Mouse (Mus musculus): ENCODE data around the gene Ntm. TPM values are rescaled to one million over a fixed set of nuclear protein-coding genes. Genes with fewer than 3 reads are reported as not detected.

Ntm gene
- polyA plus RNA-seq, 1 experiment from 2014 or later: 51.8 TPM

DNA sequence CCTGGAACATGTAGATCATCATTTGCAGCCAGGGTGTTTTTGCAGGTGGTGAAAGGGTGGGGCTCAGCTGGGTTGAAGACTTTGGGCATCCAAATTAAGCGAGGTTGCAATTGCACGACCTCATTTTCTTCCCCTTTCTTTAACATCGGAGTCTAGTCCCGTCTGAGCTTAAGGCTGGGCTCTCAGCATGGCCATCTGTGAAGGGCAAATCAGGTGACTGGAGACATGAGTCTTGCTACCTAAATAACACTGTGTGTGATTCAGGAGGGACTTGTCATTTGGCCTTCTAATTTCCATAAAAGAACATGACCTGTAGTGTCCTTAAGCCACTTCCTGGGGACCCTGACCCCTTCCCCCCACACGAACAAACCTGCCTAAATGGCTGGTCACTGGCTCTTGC lies 394.4 kb downstream of the Ntm start:
- Histone ChIP-seq H3K27ac (ENCODE audit: poor library complexity, severe bottlenecking) (no peak overlapping the region), H3K4me3 (no peak overlapping the region)
- ATAC-seq (ENCODE audit: insufficient number of reproducible peaks, low FRiP score): no peak

DNA sequence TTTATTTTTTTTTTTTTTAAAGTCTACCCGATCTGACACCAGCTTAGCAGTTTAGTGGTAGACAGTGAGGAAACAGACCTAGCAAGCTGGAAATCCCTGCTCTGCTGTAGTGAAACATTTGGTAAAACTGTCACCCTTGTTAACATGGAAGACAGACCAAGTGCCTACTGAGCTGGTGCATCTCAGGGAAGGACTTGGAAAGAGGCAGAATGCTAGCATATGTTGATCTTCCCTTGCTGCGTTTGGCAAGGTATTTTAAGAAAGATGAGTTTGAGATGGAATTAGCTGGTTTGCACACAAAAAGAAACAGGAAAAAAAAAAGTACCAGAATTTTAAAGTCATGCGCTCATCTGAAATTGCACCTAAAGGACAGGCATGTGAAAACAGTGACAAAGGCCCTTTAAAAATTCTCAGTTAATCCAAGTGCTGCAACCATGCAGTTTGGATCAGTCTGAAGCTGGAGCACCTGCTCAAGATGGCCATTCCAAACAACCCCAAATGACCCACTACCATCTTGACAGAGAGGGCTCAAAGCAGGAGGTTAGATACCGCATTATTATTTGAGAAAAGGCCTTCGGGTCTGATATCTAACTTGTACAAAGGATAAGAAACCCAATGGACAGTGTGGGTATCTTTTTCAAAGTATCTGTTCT lies 400.4 kb downstream of the Ntm start:
- no peak overlapping the region for H3K4me3 ChIP-seq
- H3K36me3 ChIP-seq: no peaks in the 10 kb centered on the region
- no peak overlapping the region for H3K4me2 ChIP-seq
- no peak overlapping the region for H3K9ac ChIP-seq
- H3K27me3 ChIP-seq (replicated peaks): no peaks in the 10 kb centered on the region
- ATAC-seq (ENCODE audit: insufficient number of reproducible peaks, low FRiP score): no peak
- H3K4me1 ChIP-seq (replicated peaks): peaks cover 4% of the 10 kb centered on the region; the same call in 1 of the 2 replicates
- no peaks in the 10 kb centered on the region for H3K9me3 ChIP-seq (replicated peaks)
- WGBS: 79% methylated on average over 5 of the region's 5 CpGs
- H3K27ac ChIP-seq (ENCODE audit: poor library complexity, severe bottlenecking): no peak overlapping the region

More for the DNA sequence above, 394.4 kb downstream of the Ntm start:
- no peaks in the 10 kb centered on the region for H3K36me3 ChIP-seq
- H3K4me1 ChIP-seq (replicated peaks): peaks cover 4% of the 10 kb centered on the region; the same call in 1 of the 2 replicates
- no peak overlapping the region for H3K4me2 ChIP-seq
- no peaks in the 10 kb centered on the region for H3K27me3 ChIP-seq (replicated peaks)
- H3K9ac ChIP-seq: no peak overlapping the region
- H3K9me3 ChIP-seq (replicated peaks): no peaks in the 10 kb centered on the region
- WGBS: 68% methylated on average over 5 of the region's 5 CpGs

DNA sequence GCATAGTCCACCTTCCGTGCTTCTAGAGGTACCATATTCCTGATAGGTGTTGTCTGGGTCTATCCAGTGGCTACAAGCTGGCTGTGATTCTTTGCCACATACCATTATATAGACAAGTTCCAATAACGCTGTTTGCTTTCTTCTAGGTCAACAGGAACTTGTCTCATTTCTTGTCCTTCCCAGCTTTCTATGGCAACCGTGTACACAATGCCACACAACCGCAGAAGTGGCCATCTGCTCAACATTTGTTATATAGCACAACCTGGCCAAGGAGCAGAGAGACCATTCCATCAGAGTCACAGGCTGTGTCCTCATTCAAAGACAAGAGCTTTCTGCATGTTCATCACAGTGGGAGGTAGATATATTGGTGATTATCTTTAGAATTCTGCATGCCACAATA lies 404.0 kb downstream of the Ntm start:
- no peaks in the 10 kb centered on the region for H3K9me3 ChIP-seq (replicated peaks)
- WGBS: 83% methylated on average over 4 of the region's 4 CpGs
- no peak overlapping the region for H3K9ac ChIP-seq
- H3K4me3 ChIP-seq: no peak overlapping the region
- no peak overlapping the region for H3K27ac ChIP-seq (ENCODE audit: poor library complexity, severe bottlenecking)
- H3K4me2 ChIP-seq: no peak overlapping the region
- H3K36me3 ChIP-seq: no peaks in the 10 kb centered on the region
- H3K27me3 ChIP-seq (replicated peaks): no peaks in the 10 kb centered on the region
- peaks cover 2% of the 10 kb centered on the region; the same call in 1 of the 2 replicates for H3K4me1 ChIP-seq (replicated peaks)
- ATAC-seq (ENCODE audit: insufficient number of reproducible peaks, low FRiP score): no peak

DNA sequence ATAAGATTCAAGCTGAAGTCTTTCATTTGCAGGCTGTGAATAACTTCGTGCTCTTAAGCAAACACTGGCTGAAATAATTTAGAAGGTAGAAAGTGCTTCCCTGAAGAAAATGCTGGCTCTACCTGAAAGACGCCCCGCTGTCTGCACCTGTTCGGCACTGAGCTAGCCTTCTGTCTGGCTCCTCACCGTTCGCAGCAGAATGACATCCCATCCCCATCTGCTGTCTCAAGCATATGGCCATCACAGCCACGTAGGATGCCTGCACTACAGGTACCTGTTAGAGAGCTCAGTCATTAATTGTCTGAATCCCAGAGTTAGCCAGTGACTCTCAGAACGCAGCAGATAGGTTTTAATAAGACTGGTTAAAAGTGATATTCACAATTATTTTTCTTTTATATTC lies 412.4 kb downstream of the Ntm start:
- WGBS: 84% methylated on average over 8 of the region's 8 CpGs
- no peak overlapping the region for H3K4me3 ChIP-seq
- no peak overlapping the region for H3K27ac ChIP-seq (ENCODE audit: poor library complexity, severe bottlenecking)
- no peak overlapping the region for H3K4me2 ChIP-seq
- H3K4me1 ChIP-seq (replicated peaks): no peaks in the 10 kb centered on the region
- no peaks in the 10 kb centered on the region for H3K27me3 ChIP-seq (replicated peaks)
- no peaks in the 10 kb centered on the region for H3K36me3 ChIP-seq
- H3K9me3 ChIP-seq (replicated peaks): no peaks in the 10 kb centered on the region
- no peak for ATAC-seq (ENCODE audit: insufficient number of reproducible peaks, low FRiP score)
- H3K9ac ChIP-seq: no peak overlapping the region

DNA sequence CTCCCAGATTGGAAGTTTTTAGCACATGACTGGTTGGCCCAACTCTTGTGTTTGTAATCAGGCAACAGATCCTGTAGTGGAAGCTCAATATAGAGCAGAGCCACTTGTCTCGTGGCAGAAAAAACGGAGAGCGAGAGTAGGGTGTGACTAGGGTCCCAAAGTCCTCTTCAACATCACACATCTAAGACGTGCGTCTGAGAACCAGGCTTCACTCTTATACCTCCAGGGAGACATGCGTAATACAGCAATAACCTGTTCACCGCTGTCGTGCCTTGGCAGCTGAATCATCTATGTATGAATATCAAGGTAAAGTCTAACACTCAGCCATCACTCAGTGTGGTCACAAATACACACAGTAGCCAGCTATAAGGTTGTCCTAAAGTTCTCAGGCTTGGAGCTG lies 412.8 kb downstream of the Ntm start:
- Histone ChIP-seq H3K4me2 (no peak overlapping the region), H3K27me3 (replicated peaks) (no peaks in the 10 kb centered on the region), H3K36me3 (no peaks in the 10 kb centered on the region), H3K9ac (no peak overlapping the region), H3K27ac (ENCODE audit: poor library complexity, severe bottlenecking) (no peak overlapping the region), H3K9me3 (replicated peaks) (no peaks in the 10 kb centered on the region), H3K4me3 (no peak overlapping the region), H3K4me1 (replicated peaks) (no peaks in the 10 kb centered on the region)
- ATAC-seq (ENCODE audit: insufficient number of reproducible peaks, low FRiP score): no peak
- 81% methylated on average over 8 of the region's 8 CpGs for WGBS

DNA sequence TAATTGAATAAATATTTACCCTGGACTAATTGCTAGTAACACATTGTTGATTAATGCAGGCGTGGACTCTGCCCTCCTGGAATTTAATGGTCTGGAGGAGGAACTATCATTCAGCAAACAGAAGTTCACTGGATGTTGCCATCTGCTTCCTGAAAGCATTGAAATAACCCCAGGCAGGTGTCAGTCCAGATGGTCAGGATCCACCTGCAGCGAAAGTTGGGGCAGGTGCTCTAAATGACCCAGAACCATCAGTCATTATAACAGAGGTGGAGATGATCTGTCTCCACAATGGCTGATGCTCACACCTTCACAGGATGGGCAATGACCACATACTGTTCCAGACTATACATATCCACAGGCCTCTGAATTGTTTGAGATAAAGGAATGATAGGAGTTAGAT lies 426.5 kb downstream of the Ntm start:
- Histone ChIP-seq H3K9ac (no peak overlapping the region), H3K4me2 (no peak overlapping the region), H3K4me3 (no peak overlapping the region), H3K36me3 (no peaks in the 10 kb centered on the region), H3K27ac (ENCODE audit: poor library complexity, severe bottlenecking) (no peak overlapping the region), H3K27me3 (replicated peaks) (no peaks in the 10 kb centered on the region), H3K4me1 (replicated peaks) (no peaks in the 10 kb centered on the region), H3K9me3 (replicated peaks) (no peaks in the 10 kb centered on the region)
- ATAC-seq (ENCODE audit: insufficient number of reproducible peaks, low FRiP score): no peak
- 79% methylated on average over 2 of the region's 2 CpGs for WGBS

DNA sequence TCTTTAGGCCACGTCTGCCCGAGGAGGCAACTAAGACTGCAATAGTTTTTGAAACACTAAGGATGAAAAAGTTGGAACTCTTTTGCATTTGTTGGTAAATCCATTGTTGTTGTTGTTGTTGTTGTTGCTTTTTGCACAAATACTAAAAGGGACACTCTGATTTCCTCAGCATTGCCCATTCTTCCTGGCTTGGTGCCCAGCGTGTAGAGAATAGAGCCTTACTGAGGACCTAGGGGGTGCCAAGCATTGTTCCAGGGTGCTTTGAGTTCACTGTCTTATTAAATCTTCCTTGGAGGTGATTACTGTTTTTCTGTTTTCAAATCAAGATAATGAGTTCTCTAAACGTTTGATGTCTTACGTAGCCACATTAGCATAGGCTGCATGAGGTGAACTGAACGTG lies 428.2 kb downstream of the Ntm start:
- ATAC-seq (ENCODE audit: insufficient number of reproducible peaks, low FRiP score): no peak
- no peaks in the 10 kb centered on the region for H3K4me1 ChIP-seq (replicated peaks)
- WGBS: 76% methylated on average over 6 of the region's 6 CpGs
- H3K4me2 ChIP-seq: no peak overlapping the region
- no peak overlapping the region for H3K4me3 ChIP-seq
- no peaks in the 10 kb centered on the region for H3K27me3 ChIP-seq (replicated peaks)
- no peaks in the 10 kb centered on the region for H3K9me3 ChIP-seq (replicated peaks)
- H3K27ac ChIP-seq (ENCODE audit: poor library complexity, severe bottlenecking): no peak overlapping the region
- H3K9ac ChIP-seq: no peak overlapping the region
- no peaks in the 10 kb centered on the region for H3K36me3 ChIP-seq

DNA sequence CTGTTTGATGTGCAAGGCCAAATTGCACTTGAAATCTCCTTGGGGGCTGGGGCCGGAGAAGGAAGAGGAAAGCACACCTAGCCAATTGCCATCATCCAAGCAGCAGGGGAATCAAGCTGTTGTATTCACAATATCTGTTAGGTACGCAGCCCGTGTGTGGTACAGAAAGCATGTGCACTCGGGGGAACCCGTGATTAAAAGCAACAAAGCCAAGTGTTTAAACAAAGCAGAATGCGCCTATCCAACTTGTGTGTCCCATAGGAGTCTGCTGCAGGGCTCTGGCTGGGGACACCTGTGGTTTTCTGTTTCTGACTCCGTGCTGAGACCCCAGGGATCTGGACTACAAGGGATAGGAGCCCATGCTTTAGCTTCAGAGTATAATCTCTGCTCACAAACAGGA lies 428.6 kb downstream of the Ntm start:
- Histone ChIP-seq H3K27ac (ENCODE audit: poor library complexity, severe bottlenecking) (no peak overlapping the region), H3K4me1 (replicated peaks) (no peaks in the 10 kb centered on the region), H3K27me3 (replicated peaks) (no peaks in the 10 kb centered on the region), H3K4me2 (no peak overlapping the region), H3K4me3 (no peak overlapping the region), H3K36me3 (no peaks in the 10 kb centered on the region), H3K9ac (no peak overlapping the region), H3K9me3 (replicated peaks) (no peaks in the 10 kb centered on the region)
- ATAC-seq (ENCODE audit: insufficient number of reproducible peaks, low FRiP score): no peak
- 69% methylated on average over 7 of the region's 7 CpGs for WGBS

DNA sequence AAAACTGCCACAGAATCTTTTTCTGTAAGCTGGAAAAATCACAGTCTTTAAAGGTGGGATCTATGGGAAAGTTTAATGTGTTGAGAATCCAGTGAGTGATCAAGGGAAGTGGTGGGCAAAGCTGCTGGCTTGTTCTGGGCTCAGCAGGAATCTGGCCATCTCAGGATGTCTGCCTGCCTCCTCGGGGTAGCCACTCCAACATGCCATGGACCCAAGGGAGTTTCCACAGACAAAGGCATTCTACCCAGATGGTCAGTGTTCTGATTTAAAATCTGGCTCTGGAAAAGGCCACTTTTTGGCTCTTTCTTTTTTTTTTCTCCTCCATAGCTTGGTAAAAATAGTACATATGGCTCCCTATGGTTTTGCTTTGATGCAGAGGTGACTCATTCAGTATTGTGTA lies 429.4 kb downstream of the Ntm start:
- no peaks in the 10 kb centered on the region for H3K9me3 ChIP-seq (replicated peaks)
- no peaks in the 10 kb centered on the region for H3K27me3 ChIP-seq (replicated peaks)
- H3K9ac ChIP-seq: no peak overlapping the region
- H3K4me3 ChIP-seq: no peak overlapping the region
- no peak overlapping the region for H3K27ac ChIP-seq (ENCODE audit: poor library complexity, severe bottlenecking)
- no peaks in the 10 kb centered on the region for H3K36me3 ChIP-seq
- WGBS: 30% methylated on average over 1 of the region's 1 CpGs
- no peak overlapping the region for H3K4me2 ChIP-seq
- no peak for ATAC-seq (ENCODE audit: insufficient number of reproducible peaks, low FRiP score)
- no peaks in the 10 kb centered on the region for H3K4me1 ChIP-seq (replicated peaks)

DNA sequence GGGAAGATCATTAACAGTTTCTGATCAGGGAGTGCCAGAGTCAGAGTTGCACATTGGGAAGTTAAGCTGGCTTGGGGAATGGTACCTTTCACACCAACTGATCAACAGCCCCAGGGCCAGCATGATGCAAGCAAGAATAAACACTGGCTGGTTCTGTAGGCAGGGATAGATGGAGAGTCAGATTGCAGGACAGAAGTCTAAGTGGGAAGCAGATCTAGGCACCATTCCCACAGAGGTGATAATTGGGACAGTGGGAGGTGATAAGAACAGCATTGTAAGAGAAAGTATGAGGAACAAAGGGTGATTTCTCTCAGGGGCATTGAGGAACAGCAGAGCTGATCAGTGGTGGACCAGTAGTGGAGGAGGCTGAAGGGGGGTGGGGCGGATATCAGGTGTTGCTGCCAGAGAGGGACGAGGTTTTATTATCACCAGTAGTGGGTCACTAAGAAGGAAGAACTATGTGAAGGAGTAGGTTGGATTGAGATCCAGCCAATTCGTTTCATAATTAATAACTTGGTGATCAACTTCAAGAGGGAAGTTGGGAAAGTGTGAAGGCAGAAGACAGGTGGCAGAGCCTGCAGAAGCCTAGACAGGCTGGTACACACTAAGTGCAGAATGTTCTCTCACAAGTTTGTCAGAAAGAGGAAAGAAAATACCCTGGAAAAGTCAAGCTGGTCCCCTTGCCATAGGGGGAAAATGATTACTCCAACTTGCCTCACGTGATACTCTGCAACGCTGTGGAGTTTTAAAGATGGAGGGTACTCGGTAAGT lies 431.6 kb downstream of the Ntm start:
- Histone ChIP-seq H3K9me3 (replicated peaks) (no peaks in the 10 kb centered on the region), H3K4me1 (replicated peaks) (no peaks in the 10 kb centered on the region), H3K9ac (no peak overlapping the region), H3K27ac (ENCODE audit: poor library complexity, severe bottlenecking) (no peak overlapping the region), H3K4me2 (no peak overlapping the region), H3K27me3 (replicated peaks) (no peaks in the 10 kb centered on the region), H3K36me3 (no peaks in the 10 kb centered on the region), H3K4me3 (no peak overlapping the region)
- no peak for ATAC-seq (ENCODE audit: insufficient number of reproducible peaks, low FRiP score)
- WGBS: 67% methylated on average over 6 of the region's 6 CpGs

DNA sequence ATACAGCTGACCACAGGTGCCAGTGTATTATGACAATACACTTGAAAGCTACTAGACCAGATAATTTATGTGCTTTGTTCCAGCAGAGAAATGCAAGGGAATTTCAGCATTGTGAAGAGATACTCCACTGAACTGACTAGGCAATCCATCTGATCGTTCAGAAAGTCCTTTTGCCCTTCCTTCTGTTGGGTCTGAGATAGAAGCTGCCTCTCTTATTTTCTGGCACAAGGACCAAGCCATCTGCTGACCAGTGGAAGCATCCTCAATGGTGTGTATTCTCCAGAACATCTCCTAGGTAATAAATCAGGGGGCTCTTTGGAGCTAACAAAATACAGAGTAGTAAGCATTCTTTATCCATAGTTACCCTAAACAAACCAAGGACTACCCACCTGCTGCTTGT lies 438.8 kb downstream of the Ntm start:
- no peak for ATAC-seq (ENCODE audit: insufficient number of reproducible peaks, low FRiP score)
- Histone ChIP-seq H3K4me2 (no peak overlapping the region), H3K27me3 (replicated peaks) (no peaks in the 10 kb centered on the region), H3K9me3 (replicated peaks) (no peaks in the 10 kb centered on the region), H3K4me1 (replicated peaks) (no peaks in the 10 kb centered on the region), H3K9ac (no peak overlapping the region), H3K27ac (ENCODE audit: poor library complexity, severe bottlenecking) (no peak overlapping the region), H3K36me3 (no peaks in the 10 kb centered on the region), H3K4me3 (no peak overlapping the region)
- 55% methylated on average over 1 of the region's 1 CpGs for WGBS

DNA sequence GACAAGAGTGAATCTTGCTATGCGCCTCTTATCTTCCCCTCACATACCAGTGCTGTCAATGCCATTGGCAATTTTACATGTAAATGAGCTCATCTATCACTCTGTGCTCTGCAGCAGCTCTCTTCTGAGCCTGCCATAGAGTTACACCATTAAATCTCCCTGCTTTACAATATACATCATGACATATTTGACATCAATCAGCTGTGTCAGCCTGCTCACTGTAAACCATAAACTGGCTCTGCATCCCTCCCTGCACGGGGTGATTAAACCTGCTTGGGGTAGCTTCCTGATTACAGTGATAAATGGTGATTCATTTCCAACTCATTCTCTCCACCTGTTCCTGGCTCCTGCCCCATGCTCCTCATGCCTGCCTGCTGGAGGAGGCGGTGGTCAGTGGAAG lies 439.7 kb downstream of the Ntm start:
- H3K9ac ChIP-seq: no peak overlapping the region
- H3K36me3 ChIP-seq: no peaks in the 10 kb centered on the region
- no peaks in the 10 kb centered on the region for H3K4me1 ChIP-seq (replicated peaks)
- no peaks in the 10 kb centered on the region for H3K9me3 ChIP-seq (replicated peaks)
- no peak for ATAC-seq (ENCODE audit: insufficient number of reproducible peaks, low FRiP score)
- no peak overlapping the region for H3K4me3 ChIP-seq
- WGBS: 60% methylated on average over 3 of the region's 3 CpGs
- no peak overlapping the region for H3K27ac ChIP-seq (ENCODE audit: poor library complexity, severe bottlenecking)
- no peak overlapping the region for H3K4me2 ChIP-seq
- no peaks in the 10 kb centered on the region for H3K27me3 ChIP-seq (replicated peaks)
